Mouse (Mus musculus): ENCODE measurements around the gene Rbms3. TPM values are rescaled to one million over a fixed set of nuclear protein-coding genes. Genes with fewer than 3 reads are reported as not detected.

The Rbms3 gene
- 10 to 100 TPM; 14.1 to 15.4 TPM for total RNA-seq (2021)

DNA sequence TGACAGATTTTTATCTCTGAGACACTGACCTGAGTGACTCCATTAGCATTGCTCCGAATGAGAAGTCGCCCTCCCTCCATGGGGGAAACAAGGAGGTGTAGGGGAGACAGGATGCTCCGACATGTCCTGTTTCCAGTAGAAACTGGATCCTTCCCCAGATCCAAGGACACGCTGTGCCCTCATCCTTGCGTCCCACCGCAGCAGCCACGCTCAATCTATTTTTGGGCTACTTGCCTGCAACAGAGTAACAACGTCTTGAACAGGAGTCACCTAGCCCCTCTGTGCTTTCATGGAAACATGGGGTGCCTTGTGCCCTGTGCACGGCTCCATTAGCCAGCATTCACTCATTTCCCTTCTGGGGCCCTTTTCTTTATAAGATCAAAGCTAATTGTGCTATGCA is at the start of gene Rbms3:
Gene Rbms3 (minus strand): TSS at position 143 of the 400 bp plus-strand sequence.
- DNase-seq, result no peak

DNA sequence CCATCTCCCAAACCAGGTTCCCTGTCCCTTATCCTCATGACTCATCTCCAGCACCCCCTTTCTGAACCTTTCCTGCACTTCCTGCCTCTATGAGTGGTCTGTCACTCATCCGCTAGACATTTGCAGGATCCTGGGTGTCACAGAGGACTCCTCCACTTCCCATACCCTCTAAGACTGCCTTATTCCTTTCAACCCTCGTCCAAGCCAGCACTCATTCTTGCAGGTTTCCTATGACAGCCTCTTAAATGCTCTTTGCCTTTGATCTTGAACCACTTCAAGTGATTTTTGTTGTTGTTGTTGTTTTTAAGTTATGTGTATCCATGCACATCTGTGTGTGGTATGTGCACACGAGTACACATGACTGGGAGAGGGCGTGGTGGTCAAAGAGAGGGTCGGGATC is 43.6 kb upstream of the Rbms3 start:
- DNase-seq, result no peak

DNA sequence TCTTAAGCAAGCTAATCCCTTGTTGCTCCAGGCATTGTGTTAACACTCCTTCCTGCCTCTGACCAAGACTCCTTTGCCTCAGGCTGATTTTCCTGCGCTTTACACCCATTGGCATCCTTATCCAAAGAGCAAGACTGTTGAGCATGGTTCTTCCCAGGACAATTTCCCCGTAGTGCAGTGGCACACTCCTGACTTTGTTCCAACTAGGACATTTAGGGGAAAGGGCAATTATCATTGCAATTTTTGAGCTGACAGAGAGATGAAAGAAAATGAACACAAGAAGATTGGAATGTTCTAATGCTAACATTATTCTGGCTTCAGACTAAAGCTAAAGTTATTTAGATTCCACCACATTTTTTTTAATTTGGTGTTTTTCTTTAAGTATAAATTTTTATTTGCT is 24.9 kb upstream of the Rbms3 start:
- DNase-seq, result no peak

DNA sequence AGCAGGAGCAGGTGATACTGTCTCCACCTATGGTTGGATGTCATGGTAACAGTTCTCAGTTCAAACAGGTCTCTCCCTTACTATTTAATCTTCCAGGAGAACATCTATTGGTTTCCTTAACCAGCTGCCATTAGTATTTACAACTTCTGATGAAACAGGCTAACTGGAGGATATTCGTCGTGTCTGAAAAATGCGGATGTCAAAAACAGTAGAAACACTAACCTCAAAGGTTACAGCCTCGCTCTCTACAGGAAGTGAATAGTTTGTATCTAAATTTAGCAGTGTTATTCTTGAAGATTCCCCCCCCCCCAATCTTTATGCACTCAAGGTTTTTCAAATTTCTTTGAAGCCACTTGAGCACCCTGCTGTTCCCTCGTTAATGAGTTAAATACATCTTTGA is 23.9 kb upstream of the Rbms3 start:
- no peak for DNase-seq

DNA sequence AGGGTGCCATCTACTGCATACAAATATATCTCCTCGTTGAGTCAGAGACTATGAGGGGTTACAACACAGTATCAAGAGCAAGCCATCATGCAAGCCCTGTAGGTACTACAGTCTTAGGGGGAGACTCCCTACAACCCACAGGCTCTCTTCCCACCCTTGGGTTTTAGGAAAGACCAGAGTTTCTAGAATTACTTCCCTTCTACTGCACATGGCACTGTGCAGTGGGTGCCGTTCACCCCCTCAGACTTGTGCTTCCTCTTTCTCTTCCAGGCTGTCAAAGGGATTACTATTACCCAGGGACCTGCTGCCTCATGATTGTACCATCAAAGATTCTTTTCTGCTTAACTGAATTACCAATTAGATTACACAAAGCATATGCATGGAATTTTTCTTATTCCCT is 16.4 kb upstream of the Rbms3 start:
- no peak for DNase-seq

DNA sequence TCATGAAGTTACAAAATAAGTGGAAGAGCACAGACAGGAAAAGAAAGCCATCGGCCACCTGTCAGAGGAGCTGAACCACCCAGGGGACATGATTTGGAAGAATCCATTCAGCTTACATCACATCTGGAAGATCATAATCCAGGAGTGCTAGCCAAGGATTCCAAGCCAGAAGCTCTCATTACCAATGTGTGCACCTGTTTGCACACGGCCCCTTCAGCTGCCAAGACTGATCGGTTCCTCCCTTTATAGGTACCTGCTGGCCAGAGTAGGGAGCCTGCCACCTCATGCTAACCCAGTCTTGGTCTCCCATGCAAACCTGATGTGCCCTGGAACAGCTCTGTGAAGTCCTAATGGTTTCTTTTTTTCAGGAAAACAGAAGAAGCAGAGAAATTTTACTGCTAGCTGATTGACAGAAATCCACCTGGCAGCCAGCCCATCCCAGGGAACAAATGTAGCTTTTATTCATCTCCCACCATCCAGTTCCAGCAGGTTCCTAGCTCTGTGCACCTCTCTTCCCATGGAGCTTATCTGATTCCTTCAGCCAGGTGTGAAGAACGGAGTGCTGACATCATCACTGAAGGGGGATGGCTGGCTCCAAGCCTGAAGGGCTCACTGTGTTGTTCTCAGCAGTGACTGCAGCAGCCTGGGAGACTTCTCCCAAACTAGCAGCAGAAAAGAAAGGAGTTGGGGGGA is 11.5 kb upstream of the Rbms3 start:
- peak in 1 of 2 experiments; percentile 13 for DNase-seq

DNA sequence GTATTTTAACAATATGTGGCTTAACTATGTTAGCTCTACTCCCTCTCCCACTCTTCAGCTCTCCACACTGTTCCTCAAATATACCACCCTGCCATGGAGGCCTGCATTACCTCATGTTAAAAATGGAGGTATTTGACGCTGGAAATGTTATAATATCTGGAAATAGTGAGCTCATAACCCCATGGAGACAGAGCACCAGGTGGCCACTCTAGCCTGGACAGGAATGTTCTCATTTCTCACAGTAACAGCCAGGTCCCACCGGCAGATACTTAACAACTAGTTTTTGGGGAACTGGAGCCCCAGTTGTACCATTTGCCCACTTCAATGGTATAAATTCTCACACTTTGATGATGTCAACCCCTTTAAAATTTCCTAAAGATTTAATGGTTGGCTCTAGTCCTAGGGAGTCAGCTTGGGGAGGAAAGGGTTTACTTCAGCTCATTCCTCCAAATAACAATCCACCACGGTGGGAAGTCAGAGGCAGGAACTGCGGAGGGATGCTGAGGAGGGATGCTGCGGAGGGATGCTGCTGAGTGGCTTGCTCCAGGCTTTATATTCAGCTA is 9.0 kb upstream of the Rbms3 start:
- DNase-seq, result no peak

DNA sequence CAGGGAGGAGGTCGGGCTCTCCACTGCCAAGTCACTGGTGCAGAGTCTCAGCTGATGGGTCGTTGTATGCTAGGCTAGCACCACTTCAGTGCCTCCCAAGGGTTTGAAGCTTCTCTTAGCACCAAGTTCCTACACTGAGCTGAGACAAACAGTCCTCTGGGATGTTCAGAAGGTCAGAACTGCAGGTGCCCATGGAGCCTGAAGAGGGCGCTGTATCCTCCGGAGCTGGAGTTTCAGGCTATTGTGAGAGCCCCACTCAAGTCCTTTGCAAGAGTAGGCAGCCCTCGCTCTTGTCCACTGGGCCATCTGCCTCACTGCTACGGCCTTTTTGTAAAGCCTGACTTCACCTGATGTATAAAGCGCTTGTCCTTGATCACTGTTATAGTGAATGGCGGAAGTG is 6.8 kb upstream of the Rbms3 start:
- no peak for DNase-seq

DNA sequence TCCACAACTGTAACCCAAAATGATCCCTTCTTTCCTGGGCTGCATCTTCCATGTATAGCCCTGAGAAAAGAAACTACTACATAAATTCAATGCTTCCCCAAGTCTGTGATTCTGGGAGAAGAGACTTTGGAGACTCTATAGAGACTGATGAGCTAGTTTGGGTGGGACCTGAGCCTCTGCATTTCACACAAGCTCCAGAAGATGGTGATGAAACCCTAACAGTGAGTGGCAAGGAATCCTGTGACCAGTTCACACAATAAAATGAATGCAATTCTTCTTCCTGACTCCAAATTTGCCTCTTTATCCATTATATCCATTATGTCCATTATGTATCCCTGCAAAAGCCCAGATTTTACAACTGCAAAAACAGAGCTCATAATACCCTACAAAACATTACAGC is 2.5 kb downstream of the Rbms3 start:
- DNase-seq, result no peak

DNA sequence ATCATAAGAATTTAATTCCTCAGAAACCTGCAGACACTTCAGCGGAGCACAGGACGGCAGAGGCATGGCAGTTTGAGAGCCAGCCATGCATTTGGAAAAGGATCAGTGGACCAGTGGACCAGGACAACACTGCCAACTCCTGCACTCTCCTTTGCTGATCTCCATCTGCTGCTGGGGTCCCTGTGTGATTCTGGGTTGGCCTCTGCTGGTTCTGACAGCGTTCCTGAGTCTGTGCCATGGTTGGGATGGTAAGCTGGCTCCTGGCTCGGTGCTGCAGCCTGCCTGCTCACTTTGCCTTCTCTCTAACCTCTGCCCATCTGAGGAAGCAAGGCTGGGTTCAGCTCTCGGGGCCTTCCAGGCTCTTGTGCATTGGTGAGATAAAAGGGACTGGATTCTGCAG is 28.9 kb downstream of the Rbms3 start:
- DNase-seq, result no peak

DNA sequence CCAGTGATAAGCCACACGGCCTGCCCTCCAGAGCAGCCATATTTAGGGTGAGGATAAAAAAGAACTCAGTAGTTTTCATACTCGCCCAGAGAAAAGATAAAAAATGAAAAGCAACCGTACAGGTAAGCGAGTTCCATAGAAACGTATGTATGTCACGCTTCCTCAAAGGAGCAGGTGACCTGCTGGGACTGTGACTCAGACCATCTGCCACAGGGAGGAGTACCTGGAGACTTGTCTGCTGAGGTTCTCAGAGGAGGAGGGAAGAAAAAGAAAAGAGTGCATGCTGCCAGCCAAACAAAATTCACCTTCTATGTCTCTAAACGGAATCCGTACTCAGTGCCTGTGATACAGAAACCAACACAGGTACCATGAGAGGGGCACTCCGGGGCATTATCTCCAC is 30.4 kb downstream of the Rbms3 start:
- no peak for DNase-seq

DNA sequence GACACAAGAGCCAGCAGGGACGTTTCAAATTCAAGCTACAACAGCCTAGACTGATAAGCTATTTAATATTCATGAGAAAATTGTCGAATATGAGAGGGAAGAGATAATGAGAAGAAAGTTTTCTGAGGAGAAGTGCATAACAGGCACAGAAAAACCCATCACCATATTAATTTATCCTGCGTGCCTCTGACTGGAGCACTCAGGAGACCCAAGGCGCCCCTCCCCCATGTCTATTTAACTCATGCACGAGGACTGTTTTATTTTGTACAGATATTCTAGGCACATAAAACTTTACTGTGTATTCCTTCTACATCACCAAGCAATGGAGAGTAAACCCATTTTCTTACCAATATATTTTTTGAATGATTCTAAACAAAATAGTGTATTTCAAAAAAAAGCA is 33.6 kb downstream of the Rbms3 start:
- DNase-seq, result no peak

DNA sequence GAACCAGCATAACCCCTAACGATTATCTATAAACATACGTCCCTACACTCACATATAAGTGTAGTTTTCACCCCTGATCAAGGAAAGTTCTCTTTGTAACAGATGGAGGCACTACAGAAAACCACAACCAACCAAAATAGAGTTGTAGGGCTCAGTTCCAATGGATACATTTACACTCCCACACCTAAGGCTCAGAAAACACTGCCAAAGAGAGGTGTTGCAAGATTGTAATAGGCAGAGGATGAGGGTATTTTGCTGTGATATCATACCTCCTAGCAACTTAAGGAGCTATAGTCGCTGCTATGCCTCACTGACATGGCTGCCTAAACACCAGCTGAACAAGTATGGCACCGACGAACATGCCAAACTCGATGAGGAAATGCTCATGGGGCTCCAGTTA is 44.4 kb downstream of the Rbms3 start:
- DNase-seq, result no peak

DNA sequence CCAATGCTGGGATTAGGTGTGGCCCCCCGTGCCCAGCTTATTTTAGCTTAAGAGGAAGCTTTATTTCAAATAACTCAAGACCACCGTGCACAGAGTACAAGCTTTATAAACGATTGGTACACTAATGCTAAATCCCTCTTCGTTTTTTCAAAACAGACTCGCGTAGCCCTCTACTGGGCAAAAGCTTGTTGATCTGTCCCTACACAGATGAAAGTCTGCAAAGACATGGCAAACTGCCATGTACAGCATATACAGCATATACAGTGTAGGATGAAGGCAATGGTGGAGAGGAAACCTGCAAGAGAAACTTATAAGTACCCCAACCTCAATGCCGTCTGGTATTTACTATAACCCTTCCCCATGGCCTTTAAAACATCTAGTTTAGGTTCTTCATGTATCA is 46.1 kb downstream of the Rbms3 start:
- DNase-seq, result no peak

DNA sequence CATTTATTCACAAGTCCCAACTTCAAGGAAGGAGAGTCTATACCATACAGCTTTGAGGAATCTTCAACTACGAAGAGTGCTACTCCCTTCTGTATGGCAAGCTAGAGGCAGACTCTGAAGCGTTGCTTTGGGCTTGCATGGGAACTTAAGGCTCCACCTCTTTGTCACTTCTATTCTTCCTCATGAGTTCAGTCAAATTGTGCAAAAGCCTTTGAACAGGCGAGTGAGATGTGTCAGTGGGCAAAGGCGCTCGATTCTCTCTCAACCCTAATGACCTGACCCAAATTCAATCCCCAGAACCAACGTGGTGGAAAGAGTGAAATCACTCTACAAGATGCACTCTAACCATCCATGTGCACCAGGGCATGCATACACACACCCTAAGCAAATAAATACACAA is 47.1 kb downstream of the Rbms3 start:
- no peak for DNase-seq

DNA sequence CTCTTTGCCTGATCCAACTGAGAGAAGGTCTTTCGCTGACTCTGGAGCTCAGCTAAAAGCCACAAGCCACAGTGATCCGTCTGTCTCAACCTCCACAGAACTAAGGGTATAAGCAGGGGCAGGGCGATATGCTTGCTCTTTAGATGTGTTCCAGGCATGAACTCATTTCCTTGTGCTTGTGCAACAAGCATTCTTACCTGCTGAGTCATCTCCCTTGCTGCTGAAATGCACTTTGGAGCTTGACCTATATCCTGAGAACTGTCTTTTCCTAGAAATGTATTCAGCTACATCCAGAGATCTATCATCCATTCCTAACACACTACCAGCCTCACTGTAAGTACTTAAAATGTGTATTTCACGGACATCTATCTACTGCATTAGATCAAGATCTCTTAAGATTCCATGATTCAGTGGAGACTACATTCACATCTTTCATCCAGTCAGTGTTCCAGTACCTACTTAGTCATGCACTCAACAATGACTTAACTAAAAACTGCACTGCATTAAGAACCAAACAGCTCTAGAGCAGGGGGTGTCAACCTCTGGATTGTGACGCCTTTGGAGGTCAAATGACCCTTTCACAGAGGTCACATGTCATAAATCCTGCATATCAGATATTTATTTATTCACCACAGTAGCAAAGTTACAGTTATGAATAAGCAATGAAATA is 58.4 kb downstream of the Rbms3 start:
- DNase-seq, result no peak

DNA sequence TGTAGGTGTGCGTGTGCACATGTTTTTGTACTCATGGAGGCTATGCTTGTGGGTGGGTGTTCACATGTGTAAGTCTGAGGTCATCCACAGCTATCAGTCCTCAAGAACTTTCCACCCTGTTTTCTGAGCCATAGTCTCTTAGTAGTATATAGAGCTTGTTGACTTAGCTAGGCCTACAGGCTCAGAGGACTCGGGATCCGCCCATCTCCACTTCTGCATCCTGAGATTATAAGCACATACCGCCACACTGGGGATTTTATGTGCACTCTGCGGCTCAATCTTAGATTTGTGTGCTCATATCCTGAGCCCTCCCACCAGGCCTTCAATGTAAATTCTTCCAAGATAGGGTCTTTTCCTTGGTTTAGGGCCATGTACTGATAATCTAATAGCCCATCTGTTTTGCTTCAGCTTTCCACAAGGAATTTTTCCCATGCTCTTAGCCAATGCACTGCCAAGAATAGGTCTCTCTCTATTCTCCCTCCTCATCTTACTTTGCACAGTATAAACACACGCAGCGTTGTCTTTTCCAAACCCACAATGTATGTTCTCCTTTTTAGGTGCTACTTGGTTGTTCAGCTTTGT is 59.4 kb downstream of the Rbms3 start:
- DNase-seq, result no peak

DNA sequence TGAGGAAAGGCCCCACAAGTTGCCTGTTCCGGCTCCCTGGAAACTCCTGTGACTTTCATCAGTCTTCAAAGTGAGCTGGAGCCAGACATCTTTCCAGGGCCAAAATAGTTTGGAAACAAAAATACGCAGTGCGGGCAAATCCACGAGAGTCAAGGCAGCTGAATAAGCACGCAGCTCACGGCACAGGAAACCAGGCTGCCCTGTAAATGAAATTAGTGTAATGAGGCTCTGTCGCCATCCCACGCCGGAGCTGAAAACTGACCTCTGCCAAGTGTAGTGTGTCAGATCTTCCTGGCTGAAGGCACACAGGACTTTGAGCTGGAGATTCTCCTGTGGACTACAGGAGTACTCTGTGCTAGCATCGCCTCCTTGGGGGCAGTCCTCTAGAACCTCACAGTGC is 63.4 kb downstream of the Rbms3 start:
- DNase-seq, result no peak

DNA sequence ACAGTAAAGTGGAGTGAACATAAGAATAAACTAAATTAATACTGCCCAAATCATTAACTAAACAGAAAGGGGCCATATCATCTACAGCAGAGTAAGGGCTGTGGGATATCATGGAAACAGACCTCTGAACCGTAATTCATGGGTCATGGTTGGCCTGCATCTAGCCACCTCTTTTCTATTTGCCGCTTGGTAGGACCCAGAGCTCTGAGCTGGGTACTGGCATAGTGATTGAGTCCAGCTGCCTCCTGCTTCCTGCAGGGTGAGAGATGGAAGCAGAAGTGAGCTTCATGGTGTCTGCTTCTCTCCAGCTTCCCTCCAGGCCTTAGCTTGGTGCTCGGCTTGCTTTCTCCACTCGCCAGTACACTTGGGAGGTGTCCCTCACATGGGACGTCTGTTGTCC is 71.2 kb downstream of the Rbms3 start:
- no peak for DNase-seq

DNA sequence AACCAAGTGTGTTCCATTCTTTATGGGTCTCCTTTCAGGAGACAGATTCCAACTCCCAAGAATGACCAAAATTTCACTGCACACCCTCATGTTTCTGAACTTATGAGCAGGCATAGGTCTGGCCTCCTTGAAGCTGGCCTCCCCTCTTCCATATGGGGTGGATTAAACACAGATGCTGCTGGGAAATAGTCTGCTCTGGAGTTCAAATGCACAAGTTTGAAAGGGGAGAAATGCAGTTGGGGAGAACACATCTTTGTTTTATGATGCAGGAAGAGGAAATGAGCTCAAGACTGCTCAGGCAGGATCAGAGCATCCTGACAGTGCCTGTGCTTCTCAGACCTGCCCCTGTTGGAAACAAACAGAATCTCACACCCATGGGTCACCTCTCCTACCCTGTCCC is 75.4 kb downstream of the Rbms3 start:
- no peak for DNase-seq

DNA sequence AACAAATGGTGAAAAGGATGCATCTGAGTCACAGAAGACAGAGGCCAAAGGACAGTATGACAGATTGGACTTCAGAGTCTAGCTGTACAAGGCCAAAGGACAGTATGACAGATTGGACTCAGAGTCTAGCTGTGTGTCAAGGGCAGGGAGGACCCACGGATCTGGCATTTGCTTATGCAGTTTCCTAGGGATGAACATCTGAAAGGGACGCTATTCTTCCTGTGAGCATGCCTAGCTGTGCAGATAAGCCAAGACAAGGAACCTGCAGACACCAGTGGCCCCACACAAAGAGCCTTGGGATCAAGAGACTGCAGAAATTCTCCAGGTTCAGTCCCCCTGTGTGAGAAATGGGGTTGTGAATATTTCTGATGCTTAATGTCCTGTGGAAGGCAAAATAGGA is 100.4 kb downstream of the Rbms3 start:
- no peak for DNase-seq

DNA sequence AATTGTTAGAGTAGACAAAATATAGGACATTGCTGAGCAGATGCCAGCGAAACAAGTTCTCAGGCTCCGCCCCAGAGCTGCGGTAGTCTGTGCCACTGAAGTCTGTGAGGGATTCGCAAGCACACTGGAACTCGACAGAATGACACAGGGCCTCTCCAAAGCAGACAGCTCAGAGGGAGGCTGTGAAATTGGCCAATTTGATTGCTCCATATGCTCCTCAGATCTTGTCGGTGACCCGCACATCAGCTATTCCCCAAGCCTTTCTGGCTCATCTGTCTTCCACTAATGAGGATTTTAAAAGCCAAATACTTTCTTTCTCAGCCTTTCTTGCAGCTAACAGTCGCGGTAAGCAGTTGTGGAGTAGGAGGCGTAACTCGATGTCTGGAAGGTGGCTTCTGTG is 120.8 kb downstream of the Rbms3 start:
- DNase-seq, result peak; percentile 15 to 18

DNA sequence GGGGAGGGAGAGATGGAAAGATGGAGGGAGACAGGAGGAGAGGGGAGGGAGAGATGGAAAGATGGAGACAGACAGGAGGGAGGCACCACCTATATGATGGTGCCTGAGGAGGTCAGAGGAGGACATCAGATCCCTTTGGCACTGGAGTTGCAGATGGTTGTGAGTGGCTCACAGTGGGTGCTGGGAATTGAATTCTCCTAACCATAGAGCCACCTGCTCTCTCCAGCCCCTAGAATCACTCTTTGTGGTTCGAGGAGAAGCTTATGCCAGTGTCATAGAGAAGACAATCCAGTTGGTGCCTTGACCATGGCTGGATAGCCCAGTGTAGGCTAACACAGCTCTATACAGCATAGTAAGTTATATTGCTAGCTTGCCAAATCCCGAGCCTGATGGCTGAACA is 137.8 kb downstream of the Rbms3 start:
- no peak for DNase-seq

DNA sequence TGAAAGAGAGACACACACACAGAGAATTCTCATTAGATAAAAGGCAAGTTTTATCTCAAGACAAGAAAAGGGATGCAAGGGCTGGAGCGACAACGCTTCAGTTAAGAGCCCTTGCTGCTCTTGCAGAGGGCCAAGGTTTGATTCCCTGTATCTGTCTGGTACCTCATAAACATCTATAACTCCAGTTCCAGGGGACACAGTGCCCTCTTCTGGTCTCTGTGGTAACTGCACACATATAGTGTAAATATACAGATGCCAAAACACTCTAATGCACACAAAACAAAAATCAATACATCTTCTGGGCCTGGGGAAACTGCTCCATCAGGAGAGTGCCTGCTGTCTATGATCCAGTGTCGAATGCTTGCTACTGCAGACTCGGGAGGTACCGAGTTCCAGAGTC is 145.3 kb downstream of the Rbms3 start:
- DNase-seq, result no peak

All from layer of hippocampus, postnatal 36 days (tissue).